Mouse (Mus musculus): Measurements from ENCODE around the gene Disp2. TPM values are rescaled to one million over a fixed set of nuclear protein-coding genes. Genes with fewer than 3 reads are reported as not detected.
A peak's percentile ranks its signal among the peaks of the same experiment; 100 is the strongest.

Disp2 gene
- polyA plus RNA-seq, 1 experiment from 2014 or later, result 0.32 TPM

DNA sequence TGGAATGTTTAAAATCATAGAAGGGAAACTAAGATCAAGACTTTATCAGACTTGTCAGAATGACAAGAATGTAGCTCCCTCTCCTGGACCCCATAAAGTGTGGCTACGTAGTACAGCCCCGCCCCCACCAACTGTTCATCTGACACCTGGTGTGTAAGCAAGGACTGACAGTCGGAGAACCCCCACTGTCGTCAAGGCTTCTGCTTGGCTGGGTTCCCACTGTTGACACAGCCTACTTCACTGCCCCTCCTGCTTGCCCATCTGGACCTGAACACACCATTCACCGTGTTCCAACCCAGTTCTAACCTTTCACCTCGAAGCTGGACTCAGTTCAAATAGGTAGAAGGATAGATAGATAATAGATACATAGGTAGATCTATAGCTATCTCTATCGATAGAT lies 66.7 kb downstream of the Disp2 start:
- ATAC-seq (ENCODE audit: insufficient read depth), result peak; percentile 59
- Histone ChIP-seq H3K4me3 (replicated peaks) (no peak overlapping the region), H3K36me3 (replicated peaks) (no peaks in the 10 kb centered on the region), H3K9me3 (replicated peaks) (no peaks in the 10 kb centered on the region), H3K4me1 (replicated peaks) (peaks cover 19% of the 10 kb centered on the region), H3K27ac (replicated peaks) (no peak overlapping the region), H3K9ac (no peak overlapping the region), H3K27me3 (peaks cover 22% of the 10 kb centered on the region; the same call in 1 of the 2 replicates), H3K4me2 (no peak overlapping the region)
- WGBS (ENCODE audit: insufficient replicate concordance), result 53% methylated on average over 7 of the region's 7 CpGs

GRCm38 (mm10) chr2:118851756-118852155 lies 72.2 kb downstream of the Disp2 start:
- H3K27me3 ChIP-seq, result peaks cover 9% of the 10 kb centered on the region; the same call in 1 of the 2 replicates
- H3K4me2 ChIP-seq, result no peak overlapping the region
- no peaks in the 10 kb centered on the region for H3K9me3 ChIP-seq (replicated peaks)
- 44% methylated on average over 3 of the region's 3 CpGs for WGBS (ENCODE audit: insufficient replicate concordance)
- no peak overlapping the region for H3K27ac ChIP-seq (replicated peaks)
- no peak overlapping the region for H3K9ac ChIP-seq
- no peaks in the 10 kb centered on the region for H3K4me1 ChIP-seq (replicated peaks)
- H3K36me3 ChIP-seq (replicated peaks), result no peaks in the 10 kb centered on the region
- no peak for ATAC-seq (ENCODE audit: insufficient read depth)
- H3K4me3 ChIP-seq (replicated peaks), result no peak overlapping the region

Other genes with a start within 250 kb of the Disp2 start
- 0.30 and 0.39 TPM in 2 replicates for gene Bmf, start 230.0 kb upstream of the Disp2 start, polyA plus RNA-seq (2015; fragmentation: Nextera tagmentation; extraction: Ambion mirVana)
- gene Bub1b, start 181.5 kb upstream of the Disp2 start, polyA plus RNA-seq (2015; fragmentation: Nextera tagmentation; extraction: Ambion mirVana), result 43.6 and 47.1 TPM in 2 replicates
- gene Pak6, start 116.4 kb upstream of the Disp2 start, polyA plus RNA-seq (2015; fragmentation: Nextera tagmentation; extraction: Ambion mirVana), result 0.30 and 0.45 TPM in 2 replicates
- gene Ankrd63, start 75.8 kb upstream of the Disp2 start, polyA plus RNA-seq (2015; fragmentation: Nextera tagmentation; extraction: Ambion mirVana), result 0.07 and 0.08 TPM in 2 replicates
- 2.3 and 2.9 TPM in 2 replicates for gene Plcb2, start 51.3 kb upstream of the Disp2 start, polyA plus RNA-seq (2015; fragmentation: Nextera tagmentation; extraction: Ambion mirVana)
- 12.3 and 12.6 TPM in 2 replicates for gene Inafm2, start 34.0 kb upstream of the Disp2 start, polyA plus RNA-seq (2015; fragmentation: Nextera tagmentation; extraction: Ambion mirVana)
- 0.20 and 0.29 TPM in 2 replicates for gene Ccdc9b, start 17.1 kb upstream of the Disp2 start, polyA plus RNA-seq (2015; fragmentation: Nextera tagmentation; extraction: Ambion mirVana)
- not detected in 2 replicates for gene Phgr1, start 7.0 kb upstream of the Disp2 start, polyA plus RNA-seq (2015; fragmentation: Nextera tagmentation; extraction: Ambion mirVana)
- gene Knstrn, start 34.3 kb downstream of the Disp2 start, polyA plus RNA-seq (2015; fragmentation: Nextera tagmentation; extraction: Ambion mirVana), result 67.2 and 73.9 TPM in 2 replicates
- 35.8 and 43.5 TPM in 2 replicates for gene Ivd, start 82.2 kb downstream of the Disp2 start, polyA plus RNA-seq (2015; fragmentation: Nextera tagmentation; extraction: Ambion mirVana)
- 3.2 and 4.3 TPM in 2 replicates for gene Bahd1, start 120.7 kb downstream of the Disp2 start, polyA plus RNA-seq (2015; fragmentation: Nextera tagmentation; extraction: Ambion mirVana)
- gene Chst14, start 146.8 kb downstream of the Disp2 start, polyA plus RNA-seq (2015; fragmentation: Nextera tagmentation; extraction: Ambion mirVana), result 4.5 and 5.7 TPM in 2 replicates
- gene Ccdc32, start 249.7 kb downstream of the Disp2 start, polyA plus RNA-seq (2015; fragmentation: Nextera tagmentation; extraction: Ambion mirVana), result 12.3 and 12.4 TPM in 2 replicates

All from liver, embryonic 15.5 days (tissue).